Mouse (Mus musculus): ENCODE results near the gene Ppp1r9b. TPM values are rescaled to one million over a fixed set of nuclear protein-coding genes. Genes with fewer than 3 reads are reported as not detected.
"Not testable (repeated sequence)": the region's sequence is repeated elsewhere in the genome, so short reads cannot be mapped to it uniquely, and the experiment has no call there.

Gene Ppp1r9b
- polyA plus RNA-seq, 1 experiment from 2014 or later = 19.4 TPM

DNA sequence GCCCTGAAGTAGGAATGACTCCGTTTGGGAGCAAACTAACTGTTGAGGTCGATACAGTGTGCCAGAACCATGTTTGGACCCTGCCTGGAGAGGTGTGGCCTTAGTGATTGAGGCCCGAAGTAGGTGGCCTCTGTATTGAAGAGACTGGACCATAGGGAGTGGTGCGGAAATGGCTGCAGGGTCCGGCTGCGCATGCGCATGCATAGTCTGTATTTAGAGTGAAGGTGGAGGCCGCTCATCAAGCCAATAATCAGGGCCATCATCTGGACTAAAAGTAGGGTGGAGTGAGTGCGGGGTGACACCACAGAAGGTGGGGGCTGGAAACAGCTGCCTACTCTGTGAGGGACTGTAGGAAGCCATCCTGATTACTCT lies 33.2 kb upstream of the Ppp1r9b start:
- H3K27ac ChIP-seq (ENCODE audit: low read length) = peak overlapping the region; percentile 14; the same call in 1 of the 2 replicates
- no peaks in the 10 kb centered on the region for H3K4me1 ChIP-seq (ENCODE audit: control insufficient read depth, insufficient read depth, low read length)
- H3K4me2 ChIP-seq (ENCODE audit: low read length) = no peak overlapping the region
- 87% methylated on average over 9 of the region's 9 CpGs for WGBS
- no peaks in the 10 kb centered on the region for H3K9me3 ChIP-seq (replicated peaks; ENCODE audit: control insufficient read depth, low read length, poor library complexity, severe bottlenecking)
- ATAC-seq = no peak
- no peak overlapping the region for H3K4me3 ChIP-seq (ENCODE audit: low read depth, low read length)
- H3K9ac ChIP-seq (ENCODE audit: low read depth, low read length) = no peak overlapping the region
- no peaks in the 10 kb centered on the region for H3K27me3 ChIP-seq (ENCODE audit: control insufficient read depth, insufficient read depth, low read depth, low read length)
- no peaks in the 10 kb centered on the region for H3K36me3 ChIP-seq (ENCODE audit: control insufficient read depth, insufficient read depth, low read length)

GRCm38 (mm10) chr11:94958065-94958858 lies 32.6 kb upstream of the Ppp1r9b start:
- Histone ChIP-seq H3K27me3 (ENCODE audit: control insufficient read depth, insufficient read depth, low read depth, low read length) (no peaks in the 10 kb centered on the region), H3K4me2 (ENCODE audit: low read length) (no peak overlapping the region), H3K4me3 (ENCODE audit: low read depth, low read length) (no peak overlapping the region), H3K9me3 (replicated peaks; ENCODE audit: control insufficient read depth, low read length, poor library complexity, severe bottlenecking) (no peaks in the 10 kb centered on the region), H3K4me1 (ENCODE audit: control insufficient read depth, insufficient read depth, low read length) (no peaks in the 10 kb centered on the region), H3K27ac (ENCODE audit: low read length) (peak overlapping the region; percentile 14; the same call in 1 of the 2 replicates), H3K36me3 (ENCODE audit: control insufficient read depth, insufficient read depth, low read length) (no peaks in the 10 kb centered on the region), H3K9ac (ENCODE audit: low read depth, low read length) (no peak overlapping the region)
- peak; percentile 58; the same call in 1 of the 2 replicates for ATAC-seq
- 23% methylated on average over 8 of the region's 8 CpGs for WGBS

- H3K4me2 ChIP-seq (ENCODE audit: low read length) = no peak overlapping the region
- H3K36me3 ChIP-seq (ENCODE audit: control insufficient read depth, insufficient read depth, low read length) = no peaks in the 10 kb centered on the region
- no peaks in the 10 kb centered on the region for H3K9me3 ChIP-seq (replicated peaks; ENCODE audit: control insufficient read depth, low read length, poor library complexity, severe bottlenecking)
- H3K9ac ChIP-seq (ENCODE audit: low read depth, low read length) = no peak overlapping the region
- no peak for ATAC-seq
- no peak overlapping the region for H3K4me3 ChIP-seq (ENCODE audit: low read depth, low read length)
- H3K27me3 ChIP-seq (ENCODE audit: control insufficient read depth, insufficient read depth, low read depth, low read length) = no peaks in the 10 kb centered on the region
- WGBS = 79% methylated on average over 5 of the region's 5 CpGs
- no peak overlapping the region for H3K27ac ChIP-seq (ENCODE audit: low read length)
- H3K4me1 ChIP-seq (ENCODE audit: control insufficient read depth, insufficient read depth, low read length) = no peaks in the 10 kb centered on the region
These were observed 28.2 kb upstream of the Ppp1r9b start for GRCm38 (mm10) chr11:94962534-94963101.

GRCm38 (mm10) chr11:94967419-94967818 lies 23.4 kb upstream of the Ppp1r9b start, which contains the start of gene Hils1:
Gene Hils1 (plus strand): TSS chr11:94967593.
- no peaks in the 10 kb centered on the region for H3K36me3 ChIP-seq (ENCODE audit: control insufficient read depth, insufficient read depth, low read length)
- no peak within 1 kb of the TSS for H3K4me3 ChIP-seq (ENCODE audit: low read depth, low read length)
- no peaks in the 10 kb centered on the region for H3K27me3 ChIP-seq (ENCODE audit: control insufficient read depth, insufficient read depth, low read depth, low read length)
- ATAC-seq = no peak
- no peaks in the 10 kb centered on the region for H3K9me3 ChIP-seq (replicated peaks; ENCODE audit: control insufficient read depth, low read length, poor library complexity, severe bottlenecking)
- H3K4me1 ChIP-seq (ENCODE audit: control insufficient read depth, insufficient read depth, low read length) = no peaks in the 10 kb centered on the region
- H3K27ac ChIP-seq (ENCODE audit: low read length) = no peak within 1 kb of the TSS
- H3K4me2 ChIP-seq (ENCODE audit: low read length) = no peak within 1 kb of the TSS
- 53% methylated on average over 4 of the region's 4 CpGs for WGBS
- H3K9ac ChIP-seq (ENCODE audit: low read depth, low read length) = no peak within 1 kb of the TSS

DNA sequence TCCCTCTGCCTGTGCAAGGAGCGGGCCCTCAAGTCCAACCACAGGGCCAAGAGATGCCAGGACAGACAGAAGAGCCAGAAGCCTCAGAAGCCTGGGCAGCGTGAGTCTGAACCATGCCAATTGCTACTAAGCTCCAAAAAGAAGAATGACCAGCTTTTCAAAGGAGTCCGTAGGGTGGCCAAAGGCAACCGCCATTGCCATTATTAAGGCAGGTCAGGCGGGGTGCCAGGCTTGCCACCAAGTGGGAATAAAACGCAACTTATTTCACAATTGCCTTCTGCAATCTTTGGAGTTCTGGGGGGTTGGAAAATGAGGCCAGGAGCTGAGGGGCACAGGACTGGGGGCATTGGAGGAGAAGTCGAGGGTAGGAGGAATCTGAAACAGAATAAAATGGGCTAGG lies 22.6 kb upstream of the Ppp1r9b start:
- Histone ChIP-seq H3K9ac (ENCODE audit: low read depth, low read length) (no peak overlapping the region), H3K27me3 (ENCODE audit: control insufficient read depth, insufficient read depth, low read depth, low read length) (no peaks in the 10 kb centered on the region), H3K9me3 (replicated peaks; ENCODE audit: control insufficient read depth, low read length, poor library complexity, severe bottlenecking) (no peaks in the 10 kb centered on the region), H3K4me3 (ENCODE audit: low read depth, low read length) (no peak overlapping the region), H3K36me3 (ENCODE audit: control insufficient read depth, insufficient read depth, low read length) (no peaks in the 10 kb centered on the region), H3K27ac (ENCODE audit: low read length) (no peak overlapping the region), H3K4me1 (ENCODE audit: control insufficient read depth, insufficient read depth, low read length) (no peaks in the 10 kb centered on the region), H3K4me2 (ENCODE audit: low read length) (no peak overlapping the region)
- 77% methylated on average over 7 of the region's 7 CpGs for WGBS
- no peak for ATAC-seq

DNA sequence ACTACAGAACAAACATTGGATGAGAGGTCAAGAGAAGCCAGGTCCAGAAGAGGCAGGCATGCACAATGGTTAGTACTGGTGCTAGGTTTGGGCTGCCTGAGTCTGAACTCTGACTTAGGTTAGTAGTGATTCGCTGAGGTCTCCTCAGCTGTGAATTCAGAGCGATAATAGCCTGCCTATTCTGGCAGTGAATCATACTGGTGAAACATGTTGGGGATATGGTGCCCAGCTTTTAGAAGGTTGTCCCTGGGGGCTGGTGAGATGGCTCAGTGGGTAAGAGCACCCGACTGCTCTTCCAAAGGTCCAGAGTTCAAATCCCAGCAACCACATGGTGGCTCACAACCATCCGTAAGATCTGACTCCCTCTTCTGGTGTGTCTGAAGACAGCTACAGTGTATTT lies 21.1 kb upstream of the Ppp1r9b start:
- not testable (repeated sequence) for H3K4me2 ChIP-seq (ENCODE audit: low read length); H3K27me3 ChIP-seq (ENCODE audit: control insufficient read depth, insufficient read depth, low read depth, low read length); ATAC-seq; H3K4me1 ChIP-seq (ENCODE audit: control insufficient read depth, insufficient read depth, low read length); H3K9me3 ChIP-seq (replicated peaks; ENCODE audit: control insufficient read depth, low read length, poor library complexity, severe bottlenecking); H3K27ac ChIP-seq (ENCODE audit: low read length); H3K9ac ChIP-seq (ENCODE audit: low read depth, low read length); H3K36me3 ChIP-seq (ENCODE audit: control insufficient read depth, insufficient read depth, low read length); H3K4me3 ChIP-seq (ENCODE audit: low read depth, low read length)
- 92% methylated on average over 4 of the region's 4 CpGs for WGBS

DNA sequence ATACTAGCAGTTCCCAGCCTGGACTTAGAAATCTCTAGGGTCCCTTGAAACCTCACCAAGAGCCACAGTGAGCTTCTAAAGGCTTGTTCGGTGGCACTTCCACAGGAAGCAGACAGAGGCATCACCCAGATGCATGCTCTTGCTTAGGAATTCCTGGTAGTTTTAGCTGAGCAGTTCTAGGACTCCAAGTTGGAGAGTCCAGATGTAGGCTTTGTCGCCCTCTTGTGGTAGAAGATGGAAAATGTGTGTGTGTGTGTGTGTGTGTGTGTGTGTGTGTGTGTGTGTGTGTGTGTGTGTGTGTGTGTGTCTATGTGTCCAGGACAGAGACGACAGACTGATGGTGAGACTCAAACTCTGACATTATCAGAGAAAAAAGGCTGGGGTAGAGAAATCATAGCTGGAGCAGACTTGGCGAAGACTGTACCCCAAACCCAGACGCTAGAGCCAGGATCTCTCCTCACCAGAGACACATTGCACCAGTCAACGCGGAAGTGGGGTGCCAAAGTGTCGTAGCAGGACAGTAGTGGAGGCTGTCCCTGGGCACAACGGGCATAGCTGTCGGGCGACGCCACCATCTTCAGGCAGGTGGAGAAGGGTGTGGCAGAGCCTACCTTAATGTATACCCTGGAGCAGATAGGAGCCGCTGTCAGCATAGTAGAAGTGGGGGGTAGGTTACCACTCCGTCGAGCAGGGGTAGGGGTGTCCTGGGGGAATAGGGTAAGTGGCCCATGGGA lies 20.5 kb upstream of the Ppp1r9b start:
- no peaks in the 10 kb centered on the region for H3K36me3 ChIP-seq (ENCODE audit: control insufficient read depth, insufficient read depth, low read length)
- no peak overlapping the region for H3K4me2 ChIP-seq (ENCODE audit: low read length)
- no peak for ATAC-seq
- H3K4me1 ChIP-seq (ENCODE audit: control insufficient read depth, insufficient read depth, low read length) = no peaks in the 10 kb centered on the region
- WGBS = 65% methylated on average over 15 of the region's 15 CpGs
- no peak overlapping the region for H3K9ac ChIP-seq (ENCODE audit: low read depth, low read length)
- no peak overlapping the region for H3K4me3 ChIP-seq (ENCODE audit: low read depth, low read length)
- no peaks in the 10 kb centered on the region for H3K27me3 ChIP-seq (ENCODE audit: control insufficient read depth, insufficient read depth, low read depth, low read length)
- H3K27ac ChIP-seq (ENCODE audit: low read length) = no peak overlapping the region
- H3K9me3 ChIP-seq (replicated peaks; ENCODE audit: control insufficient read depth, low read length, poor library complexity, severe bottlenecking) = no peaks in the 10 kb centered on the region

DNA sequence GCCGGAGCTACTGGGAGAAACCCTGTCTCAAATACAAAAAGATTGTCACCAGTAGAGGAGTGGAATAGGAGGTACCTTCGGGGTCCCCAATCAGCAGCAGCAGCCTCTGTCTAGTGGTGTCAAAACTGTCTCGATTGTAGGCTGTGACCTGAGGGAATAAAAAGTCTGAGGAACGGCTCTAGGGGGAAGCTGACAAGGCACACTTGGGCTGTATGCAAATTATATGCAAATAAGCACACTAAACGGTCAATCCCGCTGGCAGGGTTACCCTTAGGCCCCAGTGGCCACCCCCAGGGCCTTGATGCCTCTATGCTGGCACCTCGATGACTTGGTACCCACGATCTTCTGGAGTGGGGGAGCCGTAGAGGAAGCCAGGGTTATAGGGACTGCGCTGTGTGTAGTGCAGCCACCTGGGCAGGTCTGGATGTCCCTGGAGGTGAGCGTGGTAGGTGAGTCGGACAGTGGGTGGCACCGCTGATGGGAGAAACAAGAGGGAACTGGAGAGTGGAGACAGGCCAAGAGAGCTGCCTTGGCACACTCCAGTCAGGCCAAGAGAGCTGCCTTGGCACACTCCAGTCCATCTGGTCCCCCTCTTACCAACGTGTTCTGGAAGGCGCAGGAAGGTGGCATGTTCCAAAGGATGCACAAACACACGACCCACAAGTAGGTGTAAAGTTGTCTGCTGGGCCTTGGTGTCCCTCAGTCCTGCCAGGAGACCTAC lies 18.8 kb upstream of the Ppp1r9b start:
- H3K27me3 ChIP-seq (ENCODE audit: control insufficient read depth, insufficient read depth, low read depth, low read length) = no peaks in the 10 kb centered on the region
- no peaks in the 10 kb centered on the region for H3K36me3 ChIP-seq (ENCODE audit: control insufficient read depth, insufficient read depth, low read length)
- no peak for ATAC-seq
- H3K4me1 ChIP-seq (ENCODE audit: control insufficient read depth, insufficient read depth, low read length) = no peaks in the 10 kb centered on the region
- no peak overlapping the region for H3K9ac ChIP-seq (ENCODE audit: low read depth, low read length)
- no peak overlapping the region for H3K27ac ChIP-seq (ENCODE audit: low read length)
- H3K4me3 ChIP-seq (ENCODE audit: low read depth, low read length) = no peak overlapping the region
- H3K9me3 ChIP-seq (replicated peaks; ENCODE audit: control insufficient read depth, low read length, poor library complexity, severe bottlenecking) = no peaks in the 10 kb centered on the region
- WGBS = 60% methylated on average over 16 of the region's 16 CpGs
- H3K4me2 ChIP-seq (ENCODE audit: low read length) = no peak overlapping the region
